Mouse (Mus musculus) embryonic fibroblast, embryonic 13.5 days (primary cell): Measurements from ENCODE around the gene Stard13.

Experiments
- CTCF ChIP-seq: IDR thresholded peaks from 2 replicates; pipeline ENCODE4 v1.5.1; 2011; ENCODE audit warnings: mild to moderate bottlenecking, control low read depth, low read length, moderate library complexity, borderline replicate concordance; ENCODE audit not compliant: insufficient read depth
- POLR2A ChIP-seq: IDR thresholded peaks from 2 replicates; pipeline ENCODE4 v1.6.1; 2011; ENCODE audit warnings: low read depth, mild to moderate bottlenecking, control low read depth, low read length, moderate library complexity

GRCm38 (mm10) chr5:151108955-151109354 lies 124.7 kb downstream of the Stard13 start:
- TF ChIP-seq CTCF (no peak), POLR2A (no peak)
